ENCODE assay signal across 13 mouse cellular contexts in genomic region chr13:63205750-63206149, GRCm38 (mm10).
"Had no signal": no experiment of that assay in that cellular context is flagged by ENCODE, and none has a peak within 500 bp of the region (broad histone marks: within the 10 kb centered on the region; RNA-seq: fewer than 3 reads in every experiment).

No protein-coding gene starts in this region.

- H3K36me3 ChIP-seq: kidney, embryonic 15.5 days; liver, embryonic 13.5 days; lung, embryonic 15.5 days; midbrain, embryonic 15.5 days; neural tube, embryonic 13.5 days had no signal

- H3K9ac ChIP-seq: kidney, embryonic 15.5 days; liver, embryonic 13.5 days; liver, postnatal 0 days; lung, embryonic 15.5 days; midbrain, embryonic 15.5 days; neural tube, embryonic 13.5 days had no signal

- H3K27ac ChIP-seq: kidney, embryonic 15.5 days; left cerebral cortex, adult 2 months; liver, embryonic 13.5 days; lung, embryonic 15.5 days; midbrain, embryonic 15.5 days; neural tube, embryonic 13.5 days had no signal

- H3K9me3 ChIP-seq: kidney, embryonic 15.5 days; liver, embryonic 13.5 days; lung, embryonic 15.5 days; midbrain, embryonic 15.5 days; neural tube, embryonic 13.5 days had no signal

- H3K4me3 ChIP-seq: kidney, embryonic 15.5 days; left cerebral cortex, adult 2 months; liver, embryonic 13.5 days; lung, embryonic 15.5 days; midbrain, embryonic 15.5 days; neural tube, embryonic 13.5 days had no signal

- H3K27me3 ChIP-seq: kidney, embryonic 15.5 days; liver, embryonic 13.5 days; lung, embryonic 15.5 days; midbrain, embryonic 15.5 days; neural tube, embryonic 13.5 days had no signal

- H3K4me2 ChIP-seq: kidney, embryonic 15.5 days; liver, embryonic 13.5 days; lung, embryonic 15.5 days; midbrain, embryonic 15.5 days; neural tube, embryonic 13.5 days had no signal

- ATAC-seq: liver, postnatal 0 days; midbrain, embryonic 15.5 days had no signal

- H3K4me1 ChIP-seq: liver, embryonic 13.5 days; lung, embryonic 15.5 days had no signal

- DNase-seq: kidney, adult 2 months; kidney, postnatal 14 days; liver; liver, embryonic 13.5 days; liver, postnatal 0 days; lung, postnatal 14 days; right cerebral cortex, postnatal 25 days; thymus, postnatal 36 days had no signal
